27 mouse cellular contexts compared by ENCODE assay signal in the genomic region with DNA sequence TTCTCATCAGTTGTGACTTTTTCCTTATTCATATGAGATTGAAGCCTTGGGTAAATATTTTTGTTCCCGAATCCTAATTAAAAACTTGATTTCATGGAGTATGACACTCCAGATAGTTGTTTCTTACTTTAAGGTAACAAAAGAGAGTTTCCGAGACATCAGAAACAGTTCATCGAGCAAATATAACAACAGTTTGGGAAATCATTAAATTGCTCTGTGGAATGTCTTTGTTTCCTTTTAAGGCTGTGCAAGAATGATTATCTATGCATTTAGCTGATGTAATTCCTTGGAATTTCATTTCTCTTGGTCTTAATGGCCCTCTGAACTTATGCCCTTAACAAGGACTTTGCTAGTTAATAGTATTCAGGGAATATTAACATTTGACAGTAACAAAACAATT.
"Had no signal": no experiment of that assay in that cellular context is flagged by ENCODE, and none has a peak within 500 bp of the region (broad histone marks: within the 10 kb centered on the region; RNA-seq: fewer than 3 reads in every experiment).

No protein-coding gene starts in this region.

- H3K4me1 ChIP-seq: heart, embryonic 10.5 days; heart, embryonic 12.5 days; hindbrain, embryonic 12.5 days; intestine, embryonic 15.5 days; kidney, embryonic 15.5 days; limb, embryonic 10.5 days; limb, embryonic 12.5 days; liver, embryonic 13.5 days had no signal

- DNase-seq: gastrocnemius, adult 2 months; gastrocnemius, postnatal 10 days; gastrocnemius, postnatal 25 days; heart, adult 18-20 months; heart, postnatal 10 days; heart, postnatal 4 days; kidney, adult 18-20 months; kidney, adult 9 months; kidney, postnatal 10 days; kidney, postnatal 25 days; liver; liver, embryonic 13.5 days had no signal

- ATAC-seq: hindbrain, embryonic 16.5 days; inflammation-experienced regulatory T-cells, adult 6 months; intestine, embryonic 15.5 days; intestine, postnatal 0 days had no signal

- H3K9me3 ChIP-seq: heart, embryonic 10.5 days; heart, embryonic 12.5 days; hindbrain, embryonic 10.5 days; hindbrain, embryonic 12.5 days; intestine, embryonic 15.5 days; kidney, embryonic 15.5 days; limb, embryonic 10.5 days; limb, embryonic 12.5 days; liver, embryonic 13.5 days had no signal

- H3K4me3 ChIP-seq: gastrocnemius, adult 2 months; heart, embryonic 10.5 days; heart, embryonic 12.5 days; hindbrain, embryonic 10.5 days; hindbrain, embryonic 12.5 days; intestine, embryonic 15.5 days; kidney, embryonic 15.5 days; layer of hippocampus, adult 2 months; left cerebral cortex, adult 2 months; limb, embryonic 10.5 days; limb, embryonic 12.5 days; liver, embryonic 13.5 days had no signal

- H3K27me3 ChIP-seq: heart, embryonic 12.5 days; hindbrain, embryonic 12.5 days; intestine, embryonic 15.5 days; kidney, embryonic 15.5 days; limb, embryonic 12.5 days; liver, embryonic 13.5 days had no signal

- H3K27ac ChIP-seq: gastrocnemius, adult 2 months; heart, embryonic 10.5 days; hindbrain, embryonic 10.5 days; hindbrain, embryonic 12.5 days; hindbrain, embryonic 14.5 days; intestine, embryonic 15.5 days; kidney, embryonic 15.5 days; layer of hippocampus, adult 2 months; left cerebral cortex, adult 2 months; limb, embryonic 10.5 days; limb, embryonic 12.5 days; liver, embryonic 13.5 days had no signal

- H3K36me3 ChIP-seq: heart, embryonic 10.5 days; heart, embryonic 12.5 days; hindbrain, embryonic 10.5 days; hindbrain, embryonic 12.5 days; intestine, embryonic 15.5 days; kidney, embryonic 15.5 days; limb, embryonic 10.5 days; limb, embryonic 12.5 days; liver, embryonic 13.5 days had no signal

- H3K9ac ChIP-seq: heart, embryonic 12.5 days; hindbrain, embryonic 12.5 days; hindbrain, embryonic 14.5 days; intestine, embryonic 15.5 days; kidney, embryonic 15.5 days; limb, embryonic 12.5 days; liver, embryonic 13.5 days had no signal

- H3K4me2 ChIP-seq: heart, embryonic 12.5 days; hindbrain, embryonic 12.5 days; hindbrain, embryonic 14.5 days; intestine, embryonic 15.5 days; kidney, embryonic 15.5 days; limb, embryonic 12.5 days; liver, embryonic 11.5 days; liver, embryonic 13.5 days had no signal
